Mouse (Mus musculus) left cerebral cortex, postnatal 36 days (tissue): ENCODE results near the gene Cfap298. TPM values are rescaled to one million over a fixed set of nuclear protein-coding genes. Genes with fewer than 3 reads are reported as not detected.

ENCODE experiments used
- DNase-seq, 2 experiments: peaks; one replicate each; pipeline ENCODE4 v3.0.0; 2021 to 2022; ENCODE audit warnings: low spot score in 2 of 2, mixed read lengths in 1 of 2
- intact Hi-C: fragments of 180-260 bp; cut with DNase I; formaldehyde crosslinking; loops from one replicate; pipeline ENCODE4 v1.15.1; 2025
- total RNA-seq, 2 experiments: library from RNA; stranded (reverse); gene quantifications; 2 replicates each; pipeline ENCODE4 v1.2.3; 2021

Cfap298 gene
- 10 to 100 TPM; 41.5 to 44.8 TPM for total RNA-seq

GRCm38 (mm10) chr16:90934687-90935328 lies at the start of gene Cfap298:
Gene Cfap298, minus strand, starts transcription at chr16:90935114.
- intact Hi-C loops = loop anchor here (1.0 kb wide), 1 partner anchor 208 kb away; the partner anchor contains the start of gene Mis18a
- peak; percentile 93 to 94 for DNase-seq

DNA sequence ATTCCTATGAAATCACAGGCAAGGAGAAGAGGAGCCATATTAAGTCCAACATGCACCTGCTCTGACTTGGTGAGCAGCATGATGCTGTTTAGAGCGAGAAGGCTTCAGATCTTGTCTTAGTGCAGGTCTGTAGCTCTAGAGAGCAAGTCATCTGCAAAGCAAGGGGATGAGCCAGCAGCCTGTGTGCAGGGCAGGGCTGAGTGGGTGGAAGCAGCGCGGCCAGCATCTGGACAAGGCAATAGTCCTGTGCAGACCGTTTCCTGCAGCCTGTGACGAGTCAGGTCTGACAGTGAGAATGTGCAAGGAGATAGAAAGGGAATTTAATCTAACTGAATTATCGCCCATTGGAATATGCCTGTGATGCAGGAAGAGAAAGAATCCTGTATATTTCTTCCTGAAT lies 36.1 kb upstream of the Cfap298 start:
- intact Hi-C loops = no loop called here

GRCm38 (mm10) chr16:90966241-90966640 lies 31.3 kb upstream of the Cfap298 start:
- intact Hi-C loops = no loop called here
- DNase-seq = no peak

More for the DNA sequence above, 36.1 kb upstream of the Cfap298 start:
- DNase-seq = no peak

- intact Hi-C loops = no loop called here
- DNase-seq = no peak
Measured at GRCm38 (mm10) chr16:90964302-90964701, 29.4 kb upstream of the Cfap298 start.

DNA sequence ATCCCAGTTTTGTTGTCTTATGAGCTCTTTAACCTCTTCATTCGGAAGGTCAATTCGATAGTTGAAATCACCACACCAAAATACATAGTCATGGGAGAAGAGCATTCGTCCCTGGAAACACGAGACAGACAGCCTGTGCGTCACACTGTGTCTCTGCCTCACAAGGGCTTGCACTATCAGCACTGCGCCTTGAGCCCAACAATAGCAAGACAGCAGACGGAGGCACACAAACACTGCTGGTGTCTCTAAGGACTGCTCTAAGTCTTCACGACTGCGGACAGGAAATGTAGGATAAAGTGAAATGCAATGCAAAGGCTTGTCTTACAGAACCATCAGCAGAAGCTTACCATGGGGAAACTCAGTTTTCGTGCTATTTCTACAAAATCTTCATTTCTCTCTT lies 29.0 kb upstream of the Cfap298 start:
- DNase-seq = no peak
- intact Hi-C loops = no loop called here

DNA sequence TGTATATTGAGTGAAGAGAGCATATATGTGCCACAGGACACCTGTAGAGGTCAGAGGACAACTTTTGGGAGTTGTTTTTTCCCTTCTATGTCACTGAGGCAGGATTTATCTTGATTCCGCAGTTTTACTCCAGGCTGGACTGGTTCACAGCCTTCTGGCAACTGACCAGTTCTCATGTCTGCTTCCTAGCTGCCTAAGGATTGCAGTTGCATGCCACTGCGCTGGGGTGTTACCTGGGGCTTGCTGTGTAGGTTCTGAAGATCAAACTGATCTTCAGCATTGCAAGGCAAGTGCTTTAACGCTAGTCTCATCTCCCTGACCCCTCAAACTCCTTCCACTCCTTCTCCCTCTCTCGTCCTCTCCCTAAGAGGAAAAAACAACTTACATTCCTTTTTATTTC lies 28.3 kb upstream of the Cfap298 start:
- intact Hi-C loops = no loop called here
- no peak for DNase-seq

DNA sequence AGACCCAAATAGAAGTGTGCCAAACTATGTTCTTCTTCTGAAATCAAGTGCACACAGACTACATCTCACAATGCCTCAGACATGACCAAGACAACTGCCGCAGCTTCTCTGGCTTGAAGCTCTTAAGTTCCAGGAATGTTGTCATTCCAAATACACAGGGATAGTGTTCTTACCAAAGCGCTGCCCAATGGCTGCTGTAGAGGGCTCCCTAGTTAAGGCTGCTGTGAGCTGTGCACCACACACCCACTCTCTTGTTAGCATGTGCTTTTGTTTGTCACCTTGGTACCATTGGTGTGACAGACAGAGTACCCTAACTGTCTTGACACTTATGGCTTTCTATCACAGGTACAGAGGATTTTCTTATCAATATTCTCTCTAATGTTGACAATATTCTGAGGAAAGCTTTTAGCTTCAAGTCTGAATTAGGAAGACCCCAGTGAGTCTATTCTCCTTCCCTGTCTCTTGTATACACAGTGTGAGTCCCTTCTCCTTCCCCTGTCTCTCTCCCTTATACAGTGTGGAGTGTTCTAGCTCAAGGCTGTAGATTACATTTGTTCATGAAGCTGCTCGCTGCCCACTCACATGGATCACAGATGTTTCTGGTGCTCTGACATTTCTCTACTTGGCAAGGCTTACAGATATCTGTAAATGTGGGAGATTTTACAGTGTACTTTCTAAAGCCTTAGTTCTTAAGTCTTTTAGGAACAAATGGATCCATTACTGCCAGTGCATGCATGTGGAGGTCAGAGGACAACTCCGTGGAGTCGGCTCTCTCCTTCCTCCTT lies 23.6 kb upstream of the Cfap298 start:
- peak; percentile 49 to 50 for DNase-seq
- intact Hi-C loops = no loop called here

GRCm38 (mm10) chr16:90955494-90955893 lies 20.6 kb upstream of the Cfap298 start:
- intact Hi-C loops = no loop called here
- no peak for DNase-seq

DNA sequence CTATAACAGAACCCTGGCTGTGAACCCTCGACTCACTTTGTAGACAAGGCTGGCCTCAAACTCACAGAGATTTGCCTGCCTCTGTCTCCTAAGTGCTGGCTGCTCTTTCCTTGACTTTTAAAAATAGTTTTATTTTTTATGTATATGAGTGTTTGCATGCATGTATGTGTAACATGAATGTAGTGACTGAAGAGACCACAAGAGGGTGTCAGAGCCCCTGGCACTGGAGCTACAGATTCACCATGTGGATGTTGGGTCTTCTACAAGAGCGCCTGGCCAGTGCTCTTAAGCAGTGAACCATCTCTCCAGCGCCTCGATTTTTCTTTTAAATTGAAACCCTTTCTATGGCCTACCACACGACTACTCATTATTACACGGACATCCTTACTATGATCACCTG lies 18.9 kb upstream of the Cfap298 start:
- intact Hi-C loops = no loop called here
- DNase-seq = no peak

DNA sequence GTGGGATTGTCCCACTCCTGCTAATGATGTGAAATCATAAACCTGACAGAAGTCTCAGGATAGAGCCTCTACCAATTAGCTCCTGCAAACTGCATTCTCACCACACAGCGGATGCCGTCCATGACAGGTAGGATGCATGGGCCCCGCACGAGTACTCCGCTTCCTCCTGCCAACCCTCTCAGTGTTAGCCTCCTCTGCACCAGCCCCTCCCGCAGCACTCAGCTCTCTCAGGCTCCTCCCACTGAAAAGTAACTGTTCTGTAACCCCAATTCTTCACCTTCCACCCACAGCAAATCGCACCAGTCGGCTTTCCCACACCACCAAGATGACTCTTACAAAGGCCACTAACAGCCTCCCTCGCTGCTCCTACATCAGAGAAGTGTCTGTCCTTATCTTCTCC lies 18.2 kb upstream of the Cfap298 start:
- no peak for DNase-seq

GRCm38 (mm10) chr16:90950354-90950963 lies 15.5 kb upstream of the Cfap298 start:
- intact Hi-C loops = no loop called here
- DNase-seq = no peak

More for the DNA sequence above, 18.2 kb upstream of the Cfap298 start:
- intact Hi-C loops = no loop called here

- no peak for DNase-seq
- intact Hi-C loops = no loop called here
Measured at GRCm38 (mm10) chr16:90946977-90947376, 12.1 kb upstream of the Cfap298 start.

- DNase-seq = no peak
- intact Hi-C loops = no loop called here
Measured at GRCm38 (mm10) chr16:90941246-90941645, 6.3 kb upstream of the Cfap298 start.

GRCm38 (mm10) chr16:90934193-90934686 lies 674 bp downstream of the Cfap298 start:
- intact Hi-C loops = loop anchor here (1.0 kb wide), 1 partner anchor 207 kb away; the partner anchor contains the start of gene Mis18a
- DNase-seq = no peak

- no peak for DNase-seq
- intact Hi-C loops = loop anchor here (1.0 kb wide), 1 partner anchor 206 kb away; the partner anchor contains the start of gene Mis18a
Measured at GRCm38 (mm10) chr16:90933534-90934176, 1.3 kb downstream of the Cfap298 start.

DNA sequence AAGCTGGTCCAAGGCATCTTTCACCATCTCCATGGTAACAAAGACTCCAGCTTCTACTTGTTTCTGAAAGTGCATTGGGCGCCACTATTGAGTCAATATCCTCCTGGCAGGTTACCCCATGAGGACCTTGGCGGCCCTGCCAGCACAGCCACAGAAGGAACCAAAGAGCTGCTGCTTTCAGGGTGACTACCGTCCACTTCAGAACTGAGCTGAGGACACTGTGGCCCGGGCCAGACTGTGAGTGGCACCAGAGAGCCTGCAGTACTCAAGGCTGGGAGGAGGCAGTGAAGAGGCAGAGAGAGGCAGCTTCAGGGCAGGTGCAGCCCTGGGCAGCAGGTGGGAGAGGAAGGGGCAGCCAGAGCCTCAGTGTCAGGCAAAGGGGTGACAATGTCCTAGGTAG lies 7.5 kb downstream of the Cfap298 start:
- no peak for DNase-seq
- intact Hi-C loops = loop anchor here (5.0 to 10.0 kb wide), 2 partner anchors 95 to 613 kb away; no protein-coding TSS in a partner anchor

DNA sequence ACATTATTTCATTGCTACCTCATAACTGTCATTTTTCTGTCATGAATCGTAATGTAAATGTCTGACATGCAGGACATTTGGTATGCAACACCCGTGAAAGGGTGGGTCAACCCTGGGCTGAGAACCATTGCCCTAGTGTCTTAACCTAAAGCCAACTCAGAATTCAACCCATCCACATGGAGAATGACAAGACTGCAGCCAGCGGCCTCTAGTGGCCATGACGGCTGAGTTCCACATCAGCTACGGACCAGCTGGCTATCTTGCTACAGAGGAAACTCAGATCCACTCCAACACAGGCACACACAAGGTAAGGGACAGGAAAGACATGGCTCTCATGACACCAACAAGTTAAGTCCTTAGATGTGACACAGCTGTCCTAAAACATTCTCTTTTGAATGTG lies 9.5 kb downstream of the Cfap298 start:
- intact Hi-C loops = loop anchor here (5.0 to 10.0 kb wide), 2 partner anchors 93 to 611 kb away; no protein-coding TSS in a partner anchor
- DNase-seq = peak; percentile 48 to 53

DNA sequence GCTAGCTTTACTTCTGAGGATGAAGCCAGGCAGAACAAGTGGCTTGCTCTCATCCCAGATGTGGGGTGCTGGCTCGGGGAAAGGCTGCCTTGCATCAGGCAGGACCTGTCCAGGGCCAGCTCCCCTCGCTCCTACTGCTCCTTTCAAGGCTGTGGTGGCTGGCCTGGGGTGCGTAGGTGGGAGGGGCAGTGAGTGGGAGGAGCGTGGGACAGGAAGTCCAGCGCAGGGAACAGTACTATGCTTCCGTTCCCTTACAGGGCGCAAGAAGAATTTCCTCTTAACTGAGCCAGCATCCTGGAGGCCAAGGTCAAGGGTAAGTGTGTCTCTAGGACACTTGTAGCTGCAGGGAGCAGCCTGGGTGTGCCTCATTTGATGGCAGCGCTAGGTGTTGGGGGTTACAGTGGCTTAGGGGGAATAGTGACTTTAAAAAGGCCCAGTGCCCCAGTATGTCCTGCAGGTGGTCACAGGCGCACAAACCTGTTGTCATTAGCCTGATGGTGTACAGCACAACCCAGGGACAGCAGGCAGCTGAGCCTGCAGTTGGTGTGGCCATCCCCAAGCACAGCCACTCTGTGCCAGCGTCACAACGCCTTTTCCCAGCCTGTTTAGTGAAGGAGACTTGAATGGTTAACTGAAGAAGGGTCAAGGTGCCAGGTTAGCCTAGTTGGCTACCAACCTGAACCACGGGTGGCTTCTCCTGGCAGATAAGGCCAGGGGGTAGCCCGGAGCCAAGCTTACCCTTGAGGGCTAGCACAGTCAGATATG lies 10.1 kb downstream of the Cfap298 start:
- DNase-seq = no peak
- intact Hi-C loops = loop anchor here (5.0 to 10.0 kb wide), 2 partner anchors 92 to 610 kb away; no protein-coding TSS in a partner anchor
